Mouse (Mus musculus) skeletal muscle tissue, adult 2 months (tissue): ENCODE measurements around the gene Acbd6.

Source experiments
- DNase-seq: peaks from one replicate; pipeline ENCODE4 v3.0.0-alpha.2; 2012; ENCODE audit warnings: low read depth, low spot score

The Acbd6 gene

DNA sequence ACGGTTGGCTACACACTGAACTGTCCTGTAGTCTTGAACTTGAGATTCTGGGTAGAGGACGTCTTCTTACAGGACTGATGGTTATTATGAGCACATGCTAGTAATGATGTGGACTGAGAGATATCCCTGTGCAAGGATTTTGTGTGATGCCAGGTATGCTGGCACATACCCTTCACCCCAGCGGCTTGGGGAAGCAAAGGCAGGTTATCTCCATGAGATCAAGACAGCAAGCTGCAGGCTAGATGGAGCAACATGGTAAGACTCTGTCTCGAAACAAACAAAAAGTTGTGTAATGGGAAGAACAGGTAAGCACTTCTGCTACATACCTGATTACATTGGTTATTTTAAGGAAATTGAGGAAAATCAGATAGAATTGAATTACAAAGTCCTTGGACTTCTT is 2.1 kb downstream of the Acbd6 start:
- no peak for DNase-seq

DNA sequence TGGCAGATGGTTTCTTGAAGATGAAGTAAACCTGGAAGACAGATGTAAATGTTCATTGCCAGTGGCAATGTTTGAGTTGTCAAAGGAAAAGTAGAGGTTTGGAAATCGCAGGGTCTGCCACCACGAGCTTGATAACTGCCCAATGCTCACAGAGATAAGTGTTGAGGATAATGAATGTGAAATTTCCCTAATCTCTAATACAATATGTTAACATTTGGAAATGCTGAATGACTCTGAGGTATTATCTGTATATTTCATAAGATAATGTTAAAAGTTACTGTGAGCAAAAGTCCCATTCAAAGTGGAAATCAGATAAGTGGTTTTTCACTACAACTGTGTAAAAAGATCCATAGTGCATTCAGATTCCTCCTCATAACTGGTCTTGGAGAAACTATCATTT is 2.8 kb downstream of the Acbd6 start:
- no peak for DNase-seq

DNA sequence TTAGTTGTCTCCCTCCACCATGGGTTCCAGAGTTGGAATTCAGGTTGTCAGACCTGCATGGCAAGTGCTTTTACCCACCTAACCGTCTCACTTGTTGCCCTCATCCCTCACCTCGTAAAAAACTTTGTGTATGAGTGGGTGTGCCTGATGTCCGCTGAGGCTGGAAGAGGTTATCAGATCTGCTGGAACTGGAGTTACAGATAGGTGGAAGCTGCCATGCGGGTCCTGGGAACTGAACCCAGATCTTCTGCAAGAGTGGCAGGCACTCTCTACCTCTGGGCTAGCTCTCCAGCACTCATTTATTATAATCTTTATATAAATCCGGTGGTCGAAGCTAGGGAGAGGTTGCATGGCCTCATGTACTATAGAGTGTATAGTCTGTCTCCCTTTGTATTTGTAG is 4.3 kb downstream of the Acbd6 start:
- no peak for DNase-seq

DNA sequence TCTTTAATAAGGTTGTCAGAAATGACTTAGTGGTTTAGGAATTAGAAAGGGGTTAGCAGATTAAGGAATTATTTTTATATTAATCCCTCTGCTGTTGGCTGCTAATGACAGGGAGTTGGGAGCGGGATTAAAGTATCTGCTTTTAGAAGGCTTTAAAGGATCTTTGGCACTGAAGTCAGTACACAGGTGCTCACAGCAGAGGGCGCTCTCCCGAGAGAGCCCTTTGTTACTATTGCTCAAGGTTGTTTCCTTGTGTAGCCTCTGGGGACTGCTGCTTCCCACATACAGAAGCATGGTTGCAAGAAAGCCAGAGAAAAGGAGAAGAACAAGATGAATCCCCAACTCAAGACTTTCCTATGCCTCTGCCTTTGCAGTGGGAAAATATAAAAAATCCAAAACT is 6.8 kb downstream of the Acbd6 start:
- peak; percentile 20 for DNase-seq

DNA sequence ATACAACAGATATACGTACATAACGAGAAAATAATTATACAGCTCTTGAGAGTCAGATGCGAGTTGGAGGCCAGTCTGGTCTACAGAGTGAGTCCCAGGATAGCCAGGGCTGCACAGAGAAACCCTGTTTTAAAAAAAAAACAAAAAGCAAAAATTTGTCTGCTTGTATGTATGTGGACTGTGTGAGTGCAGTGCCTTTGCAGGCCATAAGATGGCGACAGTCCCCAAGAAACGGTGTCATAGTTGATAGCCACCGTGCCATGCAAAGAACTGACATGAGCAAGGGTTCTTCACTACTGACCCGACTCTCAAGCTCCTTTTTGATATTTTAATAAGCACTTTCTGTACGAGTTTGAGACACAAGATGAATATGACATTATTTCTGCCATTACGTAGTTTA is 10.2 kb downstream of the Acbd6 start:
- no peak for DNase-seq

DNA sequence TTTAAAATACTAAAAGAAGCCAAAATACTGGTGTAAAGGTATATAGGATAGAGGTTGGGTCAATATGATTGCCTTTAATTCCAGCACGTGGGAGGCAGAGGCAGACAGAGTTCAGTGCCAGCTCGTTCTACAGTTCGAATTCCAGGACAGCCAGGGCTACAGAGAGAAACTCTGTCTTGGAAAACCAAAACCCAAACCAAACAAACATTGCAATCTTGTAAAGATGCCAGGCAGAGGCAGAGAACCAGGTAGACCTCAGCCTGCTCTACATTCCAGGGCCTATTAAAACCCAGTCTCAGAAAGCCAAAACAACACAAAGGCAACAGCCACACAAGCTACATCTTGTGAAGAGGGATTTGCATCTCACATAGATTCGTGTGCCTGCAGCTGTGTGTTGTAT is 11.4 kb downstream of the Acbd6 start:
- no peak for DNase-seq

DNA sequence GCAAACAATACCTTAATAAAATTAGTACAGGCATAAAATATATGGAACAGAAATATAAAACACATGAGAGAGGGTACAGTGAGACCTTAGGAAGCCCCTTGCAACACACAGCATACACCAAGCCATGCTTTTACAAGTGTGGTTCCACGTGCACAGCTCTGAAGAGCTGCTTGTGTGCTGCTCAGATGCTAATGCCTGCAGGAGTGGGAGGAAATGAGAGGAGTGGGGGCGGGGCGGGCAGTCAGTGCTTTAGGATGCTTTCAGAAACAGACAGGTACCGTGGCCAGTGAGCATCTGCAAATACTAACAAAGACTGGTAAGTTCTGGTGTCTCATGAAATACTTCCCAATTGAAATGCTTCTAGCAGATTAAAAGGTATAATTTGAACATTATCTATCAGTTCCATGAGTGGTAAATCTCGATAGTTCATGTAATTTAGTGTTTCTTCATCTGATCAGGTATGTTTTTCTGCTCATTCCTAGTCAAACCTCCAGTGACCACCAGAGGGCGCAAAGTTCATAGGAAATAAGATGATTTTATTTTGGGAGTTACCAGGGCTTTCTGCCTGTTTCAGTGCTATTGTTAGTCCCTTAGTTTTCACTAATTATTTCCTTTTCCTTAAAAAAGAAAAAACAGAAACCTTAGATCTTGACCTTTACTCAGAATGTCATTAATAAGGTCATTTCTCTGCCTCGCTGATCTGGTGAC is 17.2 kb downstream of the Acbd6 start:
- peak; percentile 19 for DNase-seq

DNA sequence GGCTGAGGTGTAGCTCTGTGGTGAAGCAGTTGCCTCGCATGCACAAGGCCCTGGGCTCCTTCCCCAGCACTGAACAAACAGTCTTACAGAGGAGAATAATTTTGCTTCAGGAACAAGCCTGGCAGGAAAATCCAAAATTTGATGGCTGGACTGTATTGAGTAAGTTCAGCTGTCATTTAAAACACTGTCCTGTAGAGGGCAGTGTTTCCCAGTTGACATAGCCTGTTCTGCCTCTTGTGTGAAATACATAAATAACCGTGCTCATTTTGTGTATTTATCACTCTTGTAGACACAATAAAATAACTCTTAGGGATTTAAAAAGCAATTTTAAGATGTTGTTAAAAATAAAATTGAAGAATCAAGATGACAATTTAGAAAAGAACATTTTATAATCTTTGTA is 18.5 kb downstream of the Acbd6 start:
- peak; percentile 45 for DNase-seq

DNA sequence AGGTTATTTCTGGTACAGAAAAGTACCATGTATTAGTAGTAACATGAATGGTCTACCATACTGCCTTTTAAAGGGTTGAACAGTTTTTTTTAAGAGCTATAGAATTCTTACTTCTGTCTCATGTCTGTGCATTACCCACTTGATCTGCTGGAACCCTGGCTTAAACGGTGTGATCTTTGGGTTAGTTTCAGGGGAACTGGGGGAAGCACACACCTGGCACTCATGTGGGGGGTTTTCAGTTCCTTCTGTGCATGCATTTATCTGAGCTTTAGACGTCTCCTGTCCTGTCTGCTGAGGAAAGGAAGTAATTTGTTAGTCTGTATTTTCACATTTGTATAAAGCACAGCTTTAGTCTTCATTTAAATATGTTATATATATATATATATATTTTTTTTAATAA is 19.4 kb downstream of the Acbd6 start:
- no peak for DNase-seq

DNA sequence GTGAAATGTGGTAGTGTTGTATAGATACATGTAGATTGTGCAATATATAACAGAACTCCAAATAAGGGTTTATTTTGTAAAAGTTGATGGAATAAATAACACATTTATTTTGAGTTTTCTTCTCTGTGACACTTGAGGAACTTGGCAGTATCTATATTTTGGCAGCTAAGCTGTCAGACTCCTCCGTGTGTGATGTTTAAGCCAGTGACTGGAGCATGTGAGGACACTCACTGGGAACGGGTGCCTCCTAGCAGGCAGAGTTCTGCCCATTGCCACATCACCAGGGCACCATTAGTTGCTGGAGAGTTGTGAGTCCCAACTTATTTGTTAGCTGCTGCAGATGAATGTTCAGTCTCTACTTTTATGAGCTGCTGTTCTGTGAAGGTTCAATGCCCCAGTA is 30.0 kb downstream of the Acbd6 start:
- DNase-seq, result no peak

DNA sequence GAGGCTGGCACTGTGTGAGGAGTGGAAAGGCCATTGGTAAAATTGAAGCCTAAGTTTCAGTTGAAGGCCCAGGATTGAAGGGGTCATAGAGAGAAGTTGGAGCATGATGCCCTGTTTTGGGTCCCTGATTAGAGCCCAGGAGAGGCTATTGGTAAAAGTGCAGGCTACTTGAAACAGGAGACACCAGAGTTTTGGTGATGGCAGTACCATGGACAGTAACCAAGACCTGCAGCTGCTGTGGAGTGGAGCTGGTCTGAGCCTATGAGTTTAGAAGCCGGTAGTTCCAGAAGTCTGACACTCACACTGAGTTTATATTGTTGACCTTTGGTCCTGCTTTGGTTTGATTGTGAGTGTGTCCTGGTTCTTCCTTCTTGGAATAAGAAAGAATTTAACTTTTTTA is 36.2 kb downstream of the Acbd6 start:
- no peak for DNase-seq

DNA sequence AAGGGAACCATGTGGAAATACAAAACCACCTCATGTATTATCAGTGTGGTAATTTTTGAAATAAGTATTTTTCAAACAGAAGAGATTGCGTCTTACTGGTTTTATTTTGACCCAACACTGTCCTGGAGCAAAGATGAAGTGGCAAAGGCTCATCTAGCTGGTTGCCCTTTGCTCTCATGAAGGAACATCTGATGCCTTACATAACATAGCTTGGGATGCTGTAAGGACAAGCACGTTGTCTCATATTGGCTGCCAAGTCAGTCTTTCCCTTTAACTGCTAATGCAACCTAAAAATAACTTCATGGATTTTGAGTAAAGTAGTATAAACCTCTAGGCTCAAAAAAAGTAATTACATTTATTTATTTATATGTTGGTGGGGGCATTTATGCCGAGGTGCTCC is 38.7 kb downstream of the Acbd6 start:
- no peak for DNase-seq

DNA sequence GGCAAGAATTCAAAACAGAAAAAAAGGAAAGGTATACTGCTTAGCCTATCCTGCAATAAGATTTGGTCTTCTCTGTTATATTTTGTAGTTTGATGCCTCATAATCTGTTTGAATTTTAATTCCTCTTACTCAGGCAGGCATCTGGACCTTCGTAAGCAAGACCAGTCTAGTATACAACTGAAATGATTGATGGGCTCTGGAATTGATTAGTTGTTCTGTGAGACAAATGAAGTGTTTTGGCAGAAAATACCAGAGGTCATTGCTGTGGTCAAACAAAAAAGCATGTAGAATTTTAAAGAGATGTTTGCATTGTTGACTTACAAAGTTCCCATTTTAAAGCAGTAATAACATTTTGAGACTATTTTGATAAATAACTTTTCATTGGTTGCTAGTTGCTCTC is 46.8 kb downstream of the Acbd6 start:
- no peak for DNase-seq

DNA sequence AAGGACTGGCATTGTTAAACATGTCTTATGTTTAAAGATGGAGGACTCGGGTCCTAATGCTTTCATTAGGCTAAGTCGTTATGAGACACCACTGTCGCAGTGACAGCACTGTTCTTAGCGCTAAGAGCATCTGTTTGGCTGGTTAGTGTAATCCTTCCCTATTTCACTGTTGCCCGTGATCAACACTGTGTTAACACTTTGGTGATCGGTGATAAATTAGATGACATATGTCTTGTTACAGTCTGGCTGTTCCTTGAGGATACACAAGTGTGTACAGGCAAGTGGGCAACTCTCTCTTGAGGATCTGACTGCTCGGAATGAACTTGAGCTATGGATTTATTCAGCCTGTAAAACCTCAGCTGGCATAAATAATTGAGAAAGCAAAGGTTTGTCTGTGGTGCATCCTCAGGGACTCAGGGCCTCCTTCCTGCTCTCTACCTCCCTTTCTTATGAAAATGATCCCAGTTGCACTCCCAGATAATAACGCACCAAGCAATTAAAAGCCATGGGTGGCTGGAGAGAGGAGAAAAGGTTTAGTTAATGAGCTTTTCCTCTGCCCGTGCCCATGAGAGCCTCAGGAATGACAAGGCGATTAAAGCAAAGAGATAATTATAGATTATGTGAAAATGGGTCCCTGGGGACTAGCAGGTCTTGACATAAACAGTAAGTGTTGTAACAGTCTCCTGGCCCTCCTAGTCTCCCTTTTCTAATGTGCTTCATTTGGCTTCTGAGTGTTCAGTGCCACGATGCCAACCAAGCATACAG is 47.7 kb downstream of the Acbd6 start:
- DNase-seq, result no peak

DNA sequence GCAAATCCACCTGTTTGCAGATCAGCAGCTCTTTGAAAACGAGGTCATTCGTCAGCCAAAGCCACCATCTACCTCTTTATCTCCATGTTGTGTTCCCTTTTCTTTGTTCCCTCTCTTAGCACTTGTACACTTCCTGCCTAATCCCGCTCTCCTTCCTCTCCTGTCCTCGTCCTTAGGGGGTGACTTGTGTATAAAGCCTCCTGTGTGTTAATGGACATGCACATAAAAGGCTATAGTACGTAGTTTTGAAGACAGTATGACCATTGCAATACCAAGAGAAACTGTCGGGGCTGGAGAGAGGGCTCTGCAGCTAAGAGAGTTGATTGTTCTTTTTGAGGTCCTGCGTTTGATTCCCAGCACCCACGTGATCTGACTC is 48.2 kb downstream of the Acbd6 start:
- no peak for DNase-seq

DNA sequence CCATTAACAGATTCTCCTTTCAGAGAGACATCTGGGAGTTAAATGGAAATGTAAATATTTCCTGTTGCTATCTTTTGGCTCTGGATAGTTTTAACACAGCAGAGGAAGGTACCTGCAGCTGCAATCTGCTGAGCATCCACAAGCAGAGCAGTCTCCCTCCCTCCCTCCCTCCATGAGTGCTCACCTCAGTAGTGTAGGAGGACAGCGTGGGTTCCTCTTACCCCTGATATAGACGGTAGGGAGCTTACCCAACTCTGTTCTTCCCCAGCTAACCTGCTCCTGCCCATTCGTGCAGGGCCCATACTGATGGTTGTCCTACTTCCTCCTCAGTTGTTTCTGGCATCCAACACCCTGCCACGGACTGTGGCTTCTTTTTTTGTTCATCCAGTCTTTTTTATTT is 50.6 kb downstream of the Acbd6 start:
- no peak for DNase-seq

DNA sequence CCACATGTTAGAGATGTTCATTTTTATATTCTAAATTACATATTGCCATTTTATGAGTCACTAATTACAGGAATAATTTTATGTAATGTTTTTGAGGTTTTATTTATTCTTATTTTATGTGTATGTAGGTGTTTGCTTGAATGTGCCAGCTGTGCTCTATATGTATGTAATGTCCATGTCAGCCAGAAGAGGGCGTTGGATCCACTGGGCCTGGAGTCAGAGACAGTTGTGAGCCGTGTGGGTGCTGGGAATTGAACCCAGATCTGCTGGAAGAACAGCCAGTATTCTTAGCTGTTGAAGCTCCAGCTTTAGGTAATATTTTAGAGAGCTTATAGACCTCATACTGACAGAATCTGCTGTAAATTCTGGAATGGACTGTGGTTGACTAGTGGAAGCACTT is 56.5 kb downstream of the Acbd6 start:
- DNase-seq, result no peak

DNA sequence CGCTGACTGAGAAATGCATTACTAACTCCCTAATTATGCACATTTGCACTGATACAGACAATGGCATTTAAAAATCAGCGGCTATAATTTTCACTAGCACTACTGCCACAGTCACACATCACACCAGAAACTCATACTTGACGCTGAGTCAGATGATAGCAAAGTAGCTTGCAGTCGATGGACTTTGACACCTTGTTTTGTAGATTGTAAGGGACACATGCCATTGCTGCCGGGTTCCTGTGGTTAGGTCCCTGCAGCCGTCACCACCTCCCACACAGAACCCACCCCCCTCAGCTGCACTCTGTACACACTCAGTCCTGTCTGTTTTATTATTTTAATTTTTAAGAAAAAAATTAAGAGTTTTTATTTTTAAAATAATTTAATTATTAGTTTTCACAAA is 63.2 kb downstream of the Acbd6 start:
- DNase-seq, result no peak

DNA sequence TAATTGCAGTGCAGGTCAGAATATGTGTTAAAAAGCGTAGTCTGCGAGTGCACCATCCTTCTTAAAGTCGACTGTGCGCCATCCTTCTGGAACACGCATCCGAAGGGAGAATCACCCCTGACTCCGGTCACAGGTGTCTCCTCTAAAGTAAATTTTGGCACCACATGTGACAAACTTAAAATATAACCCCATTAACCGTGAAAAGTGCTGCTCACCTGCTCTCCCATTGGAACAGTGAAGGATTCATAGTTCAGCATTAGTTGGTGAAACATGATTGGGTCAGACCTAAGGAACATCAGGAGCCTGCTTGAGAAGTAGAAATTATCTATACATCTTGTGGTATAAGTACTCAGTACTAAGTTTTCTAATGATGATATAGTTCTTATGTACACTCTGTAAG is 65.3 kb downstream of the Acbd6 start:
- no peak for DNase-seq

DNA sequence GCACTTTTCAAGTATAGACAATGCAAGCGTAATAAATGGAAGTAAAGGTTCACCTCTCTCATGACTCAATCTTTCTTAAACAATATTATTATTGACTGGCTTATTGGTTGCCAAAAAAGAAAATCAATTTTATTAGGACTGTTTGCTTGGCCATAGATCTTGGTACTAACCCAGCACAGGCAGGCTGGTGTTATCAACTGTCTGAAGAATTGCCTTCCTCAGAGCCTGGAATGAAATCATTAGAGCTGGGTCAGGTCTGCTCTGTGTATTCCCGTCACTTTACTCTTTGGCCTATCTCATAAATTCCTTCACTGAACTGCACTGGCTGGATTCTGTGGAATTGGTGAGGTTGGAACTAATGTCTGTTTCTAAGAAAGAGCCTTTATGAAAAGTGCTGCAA is 69.8 kb downstream of the Acbd6 start:
- no peak for DNase-seq

DNA sequence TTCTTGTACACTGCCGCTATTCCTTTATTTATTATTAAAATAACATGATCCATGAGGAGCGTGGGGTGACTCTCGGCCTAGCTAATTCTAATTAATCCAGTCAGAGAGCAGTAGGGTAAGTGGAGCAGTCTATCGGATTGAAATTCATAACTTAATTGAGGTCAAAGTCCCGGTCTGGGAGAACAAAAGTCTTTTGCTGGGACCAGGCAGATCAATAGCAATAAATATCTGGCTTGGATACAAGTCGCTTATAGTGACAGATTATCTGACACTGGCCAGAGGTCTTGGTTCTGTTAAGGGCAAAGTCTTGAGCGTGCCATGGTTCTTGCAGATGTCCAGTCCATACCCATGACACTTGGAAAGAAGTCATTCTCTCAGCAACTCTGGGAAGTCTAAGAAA is 78.7 kb downstream of the Acbd6 start:
- no peak for DNase-seq

DNA sequence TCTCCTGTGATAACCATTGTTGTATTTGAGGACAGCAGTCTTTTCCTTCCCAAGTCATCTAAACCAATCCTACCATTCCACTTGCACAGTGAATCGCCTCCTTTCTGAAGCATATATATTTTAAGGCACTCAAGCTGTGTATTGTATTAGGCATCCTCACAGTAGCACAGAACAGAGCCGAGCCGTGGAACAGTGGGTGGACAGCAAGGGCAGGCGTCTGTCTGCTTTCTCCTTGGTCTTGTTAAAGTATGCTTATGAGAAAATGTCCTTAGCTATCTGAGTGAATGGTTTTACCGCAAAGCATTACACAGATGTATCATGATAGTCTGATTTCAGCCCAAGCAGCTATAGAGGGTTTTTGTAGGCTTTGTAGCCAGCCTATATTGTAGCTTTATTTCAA is 87.9 kb downstream of the Acbd6 start:
- DNase-seq, result no peak
